Mouse (Mus musculus) left cerebral cortex, adult 18-20 months (tissue): Measurements from ENCODE around the gene Rnase4. TPM values are rescaled to one million over a fixed set of nuclear protein-coding genes. Genes with fewer than 3 reads are reported as not detected.

Experiments used
- DNase-seq, 2 experiments: peaks; one replicate each; pipeline ENCODE4 v3.0.0; 2021 to 2022; ENCODE audit warnings: low spot score in 2 of 2, mixed read lengths in 1 of 2
- total RNA-seq, 2 experiments: library from RNA; stranded (reverse); gene quantifications; 2 replicates each; pipeline ENCODE4 v1.2.3; 2021

The Rnase4 gene
- total RNA-seq, 2 experiments from 2014 or later, result 16.5 to 18.1 TPM

DNA sequence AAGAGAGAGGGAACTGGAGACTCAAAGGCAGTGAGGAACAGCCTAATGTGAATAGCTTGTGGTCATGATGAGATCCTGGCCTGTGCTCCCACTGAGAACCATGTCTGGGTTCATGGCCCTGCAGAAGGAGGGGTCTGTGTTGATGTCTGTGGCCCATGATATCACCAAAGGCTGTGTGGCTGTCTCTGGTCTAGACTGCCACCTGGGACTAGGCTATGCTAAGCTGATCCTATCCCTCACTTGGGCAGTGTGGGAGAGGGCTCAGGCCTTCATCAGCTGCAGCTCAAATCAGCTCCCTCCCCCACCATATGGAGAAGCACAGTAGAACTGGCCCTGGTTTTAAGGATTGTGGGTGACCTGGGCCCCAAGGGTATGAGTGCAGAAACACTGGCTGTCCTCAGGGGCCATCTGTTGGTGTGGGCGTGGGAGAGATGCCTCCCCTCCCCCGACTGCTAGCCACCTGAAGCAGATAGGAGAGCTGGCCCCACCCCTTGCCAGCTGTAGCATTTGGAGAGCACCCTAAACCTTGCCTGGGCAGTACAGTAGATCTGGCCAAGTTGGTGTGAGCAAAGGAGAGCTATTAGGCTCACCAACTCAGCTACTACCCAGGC, 36.9 kb downstream of the Rnase4 start:
- no peak for DNase-seq

DNA sequence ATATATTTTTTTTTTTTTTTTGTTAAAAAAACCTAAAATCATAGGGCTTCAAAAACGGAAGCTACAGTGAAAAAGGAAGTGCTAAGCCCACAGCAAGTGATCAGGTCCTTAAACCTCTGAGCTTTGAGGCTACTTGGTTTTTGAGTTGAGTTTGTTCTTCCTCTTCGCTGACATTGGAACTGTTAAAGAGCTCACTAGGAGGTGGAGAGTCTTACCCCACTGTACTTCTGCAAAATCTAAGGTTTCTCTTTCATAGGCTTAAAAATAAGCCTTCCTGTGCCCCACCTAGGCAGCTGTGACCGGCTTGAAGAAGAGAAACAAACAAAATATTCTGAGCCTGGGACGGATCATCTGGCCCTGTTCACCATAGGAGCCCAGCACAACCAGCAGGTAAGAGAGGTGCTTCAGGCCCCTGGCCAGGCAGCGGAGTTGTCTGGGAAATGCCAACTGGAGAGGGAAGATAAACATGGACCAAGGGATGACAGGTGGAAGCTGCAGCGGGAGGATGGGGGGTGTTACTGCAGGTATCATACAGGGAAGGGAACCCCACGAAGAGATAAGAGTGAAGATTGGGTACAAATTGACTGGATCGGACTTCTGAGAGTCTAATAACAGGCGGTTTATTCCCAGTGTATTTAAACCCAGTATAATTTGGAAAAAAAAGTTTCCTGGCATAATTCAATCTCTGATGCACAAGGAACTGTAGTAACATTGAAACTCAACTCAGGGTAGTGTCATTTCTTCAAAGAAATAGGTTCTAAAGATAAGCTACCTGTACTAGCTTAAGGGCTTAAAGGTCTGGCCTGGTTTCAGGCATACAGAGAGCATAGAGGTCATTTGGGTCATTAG, 38.1 kb downstream of the Rnase4 start:
- DNase-seq, result no peak

DNA sequence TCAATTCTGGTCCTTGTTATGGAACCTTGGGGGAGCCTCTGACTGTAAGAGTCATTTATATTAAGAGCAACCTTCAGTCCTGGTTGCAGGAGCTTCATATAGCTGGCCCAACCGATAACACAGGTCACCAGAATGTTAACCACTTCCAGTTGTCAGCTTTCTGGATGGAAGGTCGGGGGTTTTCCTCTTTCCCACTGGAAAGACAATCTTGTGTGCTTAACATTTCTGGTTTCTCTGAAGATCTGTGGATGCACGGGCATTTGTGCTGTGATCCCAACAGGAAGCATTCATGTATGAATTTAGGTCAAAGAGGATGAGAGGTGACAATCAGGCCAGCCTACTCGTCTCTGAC, 38.7 kb downstream of the Rnase4 start:
- no peak for DNase-seq

DNA sequence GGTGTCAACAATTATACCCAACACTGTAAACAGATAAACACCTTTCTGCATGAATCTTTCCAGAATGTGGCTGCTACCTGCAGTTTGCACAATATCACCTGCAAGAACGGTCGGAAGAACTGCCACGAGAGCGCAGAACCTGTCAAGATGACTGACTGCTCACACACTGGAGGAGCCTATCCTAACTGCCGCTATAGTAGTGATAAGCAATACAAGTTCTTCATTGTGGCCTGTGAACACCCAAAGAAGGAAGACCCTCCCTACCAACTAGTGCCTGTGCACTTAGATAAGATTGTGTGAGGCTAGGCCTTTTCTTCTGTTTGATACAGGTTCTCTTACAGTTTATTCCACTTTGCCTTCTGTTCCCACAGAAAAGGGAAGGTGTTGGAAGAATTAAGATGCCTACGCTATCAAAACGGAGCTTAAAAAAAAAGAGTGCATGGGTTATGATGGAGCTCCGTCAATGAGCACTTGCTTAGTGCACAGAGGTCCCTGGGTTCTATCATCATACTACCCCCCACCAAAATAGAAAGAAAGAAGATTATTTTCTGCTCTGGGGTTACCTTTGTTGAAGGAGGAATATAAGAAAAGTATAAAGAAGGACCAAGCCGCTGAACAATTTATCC, 39.6 kb downstream of the Rnase4 start:
- no peak for DNase-seq

DNA sequence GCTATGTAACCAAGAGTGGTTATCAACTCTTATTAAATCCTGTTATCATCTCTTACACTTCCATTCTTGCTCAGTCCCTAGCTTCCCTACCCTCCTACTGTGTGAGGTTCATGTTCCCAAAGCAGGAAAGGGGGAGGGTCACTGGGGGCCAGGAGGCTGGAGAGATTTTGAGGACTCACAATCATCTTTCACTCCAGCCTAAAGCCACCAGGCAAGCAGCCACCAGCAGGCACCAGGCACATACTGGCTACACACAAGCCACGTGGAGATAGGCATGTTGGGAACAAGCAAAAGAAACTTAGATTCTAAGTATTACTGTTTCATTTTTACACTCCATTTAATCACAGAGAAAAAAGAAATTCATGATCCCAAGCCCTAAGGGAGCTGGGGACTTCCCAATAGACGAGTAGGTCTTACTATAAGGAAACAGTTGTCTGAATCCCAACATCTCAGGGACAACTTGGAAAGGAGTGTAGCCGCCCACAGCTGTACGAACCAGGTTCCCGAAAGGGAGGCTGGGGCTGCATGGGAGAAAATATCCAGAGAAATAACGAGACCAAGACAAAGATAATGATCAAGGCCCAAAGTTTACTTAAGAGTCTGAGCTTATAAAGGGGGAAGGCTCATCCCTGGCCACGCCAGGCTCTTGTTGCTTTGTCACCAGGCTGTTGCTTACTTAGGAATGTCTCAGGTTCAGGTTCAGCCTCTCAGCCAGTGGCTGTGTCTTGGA, 40.4 kb downstream of the Rnase4 start:
- DNase-seq, result no peak

DNA sequence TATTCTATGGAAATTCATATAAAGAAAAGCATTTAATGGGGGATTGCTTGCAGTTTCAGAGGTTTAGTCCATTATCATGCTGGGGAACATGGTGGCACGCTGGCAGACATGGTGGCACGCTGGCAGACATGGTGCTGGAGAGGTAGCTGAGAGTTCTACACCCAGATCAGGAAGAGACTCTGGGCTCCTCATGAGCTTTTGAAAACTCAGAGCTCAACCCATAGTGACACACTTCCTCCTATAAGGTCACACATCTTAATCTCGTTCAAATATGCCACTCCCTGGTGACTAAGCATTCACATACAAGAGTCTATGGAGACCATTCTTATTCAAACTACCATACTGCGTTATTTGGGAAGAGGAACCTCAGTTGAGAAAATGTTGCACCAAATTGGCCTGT, 41.5 kb downstream of the Rnase4 start:
- DNase-seq, result no peak

DNA sequence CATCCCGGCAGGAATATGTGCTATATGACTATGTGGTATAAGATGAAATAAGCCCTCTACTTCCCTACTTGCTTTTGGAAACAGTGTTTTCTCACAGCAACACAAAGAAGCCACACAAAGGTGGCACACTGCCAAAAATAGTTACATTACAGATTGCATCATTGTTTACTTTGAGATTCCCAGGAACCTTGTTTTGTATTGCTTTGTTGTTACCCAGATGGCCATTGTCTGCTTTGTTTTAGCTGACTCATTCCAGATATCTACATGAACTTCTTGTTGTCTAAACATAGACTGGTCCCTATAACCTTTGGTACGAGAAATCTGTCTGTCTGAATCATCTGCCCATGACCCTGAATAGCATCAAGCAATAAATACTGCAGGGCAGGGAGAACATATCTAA, 49.5 kb downstream of the Rnase4 start:
- no peak for DNase-seq

DNA sequence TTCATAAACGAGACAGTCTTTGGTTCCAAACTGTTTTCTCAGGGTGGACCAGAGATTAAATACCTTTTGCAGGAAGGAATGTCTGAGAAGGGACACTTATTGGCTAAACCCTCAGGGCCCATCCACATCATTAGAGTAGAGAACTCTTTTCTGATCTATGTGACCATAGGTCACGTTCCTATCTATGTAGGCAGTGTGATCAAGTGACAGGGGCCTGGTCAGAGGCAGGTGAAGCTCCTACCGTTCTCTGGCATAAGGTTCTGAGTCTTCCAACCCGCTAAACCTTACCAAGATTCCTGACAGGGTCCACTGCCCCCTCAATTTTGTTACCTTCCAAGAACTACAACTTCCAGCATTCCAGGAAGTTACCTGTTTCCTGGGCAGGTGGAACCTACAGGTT, 51.2 kb downstream of the Rnase4 start:
- no peak for DNase-seq

DNA sequence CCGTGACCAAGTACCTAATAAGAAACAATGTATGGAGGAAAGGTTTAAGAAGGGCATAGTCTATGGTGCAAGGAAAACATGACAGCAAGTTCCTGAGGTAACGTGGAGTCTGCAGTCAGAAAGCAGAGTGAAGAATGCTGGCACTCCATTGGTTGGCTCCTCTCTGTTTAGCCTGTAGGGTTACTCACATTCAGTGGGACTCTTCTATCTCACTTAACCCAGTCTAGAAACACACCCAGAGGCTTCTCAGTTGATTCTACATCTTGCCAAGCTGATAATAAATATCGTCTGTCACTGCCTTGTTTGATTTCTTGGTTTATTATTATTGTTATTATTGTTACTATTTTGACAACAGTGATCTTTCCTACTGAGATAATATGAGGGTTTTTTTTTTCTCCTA, 51.7 kb downstream of the Rnase4 start:
- no peak for DNase-seq

DNA sequence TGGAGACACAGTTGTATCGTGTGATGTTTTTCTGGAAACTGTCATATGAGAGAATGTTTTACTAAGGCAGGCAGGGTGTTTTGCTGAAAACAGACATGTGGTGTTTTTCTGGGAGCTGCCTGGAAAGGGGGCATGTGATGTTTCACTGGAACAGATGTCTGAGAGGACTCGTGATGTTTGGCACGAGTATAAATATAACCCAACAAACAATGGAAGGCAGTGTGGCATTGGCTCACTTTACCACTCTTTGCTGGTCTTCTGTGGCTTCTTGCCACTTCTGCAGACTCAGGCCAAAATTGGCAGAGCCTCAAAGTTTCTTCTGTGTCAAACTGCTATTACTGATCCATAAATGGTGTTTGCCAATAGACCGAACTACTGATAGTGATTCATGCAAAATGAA, 52.4 kb downstream of the Rnase4 start:
- peak in 1 of 2 experiments; percentile 7 for DNase-seq

DNA sequence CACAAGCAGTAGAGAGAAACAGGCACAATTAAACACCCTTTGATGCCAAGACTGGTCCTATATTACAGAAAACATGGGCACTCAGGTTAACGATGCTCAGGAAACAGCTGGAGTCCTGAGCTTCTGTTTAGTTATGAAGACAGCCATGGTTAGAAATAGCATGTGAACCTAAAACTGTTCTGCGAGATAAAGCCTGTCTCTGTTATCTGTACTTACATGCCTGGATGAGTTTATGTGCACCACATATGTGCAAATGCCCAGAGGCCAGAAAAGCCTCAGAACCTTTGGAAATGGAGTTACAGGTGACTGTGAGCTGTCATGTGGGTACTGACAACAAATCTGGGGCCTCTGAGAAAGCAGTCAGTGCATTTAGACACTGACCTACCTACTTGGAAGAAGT, 53.1 kb downstream of the Rnase4 start:
- no peak for DNase-seq

DNA sequence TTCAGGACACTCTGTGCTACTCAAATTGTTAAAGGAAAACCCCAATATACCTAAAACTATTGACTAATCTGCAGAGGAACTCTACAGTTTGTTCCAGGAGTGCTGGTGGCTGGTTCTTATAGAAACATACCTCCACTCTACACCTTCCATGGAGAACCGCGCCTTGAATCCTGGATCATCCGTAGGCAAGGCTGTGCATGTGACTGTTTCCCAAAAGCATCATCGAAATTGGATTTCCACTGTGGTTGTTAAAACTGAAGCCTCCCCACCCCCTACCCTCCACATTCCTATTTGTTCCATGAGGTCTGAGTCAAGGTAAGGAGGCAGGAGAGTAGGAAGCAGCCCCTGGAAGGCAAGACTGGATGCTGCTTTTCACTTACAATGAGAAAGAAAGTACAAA, 53.6 kb downstream of the Rnase4 start:
- DNase-seq, result no peak

DNA sequence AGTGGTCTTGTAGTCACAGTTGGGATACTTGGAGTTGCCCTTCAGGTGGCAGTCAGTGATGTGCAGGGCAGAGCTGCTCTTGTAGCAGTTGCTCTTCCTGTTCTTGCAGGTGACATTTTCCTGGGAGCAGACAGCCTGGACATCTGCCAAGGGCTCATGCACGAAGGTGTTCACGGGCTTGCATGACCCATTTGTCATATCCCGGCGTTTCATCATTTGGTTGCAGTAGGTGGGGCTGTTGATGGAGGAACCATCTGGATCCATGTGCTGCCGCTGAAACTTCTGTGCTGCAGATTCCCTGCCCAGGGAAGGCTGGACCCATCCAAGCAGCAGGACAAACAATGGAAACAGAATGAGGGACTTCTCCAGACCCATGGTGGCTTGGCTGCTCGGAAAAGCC, 54.6 kb downstream of the Rnase4 start:
- no peak for DNase-seq

DNA sequence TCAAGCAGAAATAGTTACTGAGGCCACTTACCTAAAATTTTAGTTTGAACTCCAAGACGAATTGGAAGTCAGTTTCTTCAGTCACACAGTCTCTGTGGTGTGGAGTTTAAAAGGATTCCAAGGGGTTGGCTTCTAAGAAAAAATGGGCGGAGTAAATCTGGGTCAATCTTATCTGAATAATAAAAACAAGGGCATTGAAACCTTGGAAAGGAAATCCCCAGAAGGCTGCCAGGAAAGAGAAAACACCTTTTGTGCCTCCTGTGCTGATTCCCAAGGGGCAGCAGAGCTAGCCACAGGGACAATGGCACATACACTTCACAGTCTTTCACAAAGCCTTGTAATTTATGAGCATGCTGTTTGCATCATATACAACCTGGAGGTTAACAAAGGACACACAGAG, 55.8 kb downstream of the Rnase4 start, which contains the start of gene Rnase1:
TSS of gene Rnase1 (minus strand) at position 101 of the 400 bp plus-strand sequence.
- no peak for DNase-seq

DNA sequence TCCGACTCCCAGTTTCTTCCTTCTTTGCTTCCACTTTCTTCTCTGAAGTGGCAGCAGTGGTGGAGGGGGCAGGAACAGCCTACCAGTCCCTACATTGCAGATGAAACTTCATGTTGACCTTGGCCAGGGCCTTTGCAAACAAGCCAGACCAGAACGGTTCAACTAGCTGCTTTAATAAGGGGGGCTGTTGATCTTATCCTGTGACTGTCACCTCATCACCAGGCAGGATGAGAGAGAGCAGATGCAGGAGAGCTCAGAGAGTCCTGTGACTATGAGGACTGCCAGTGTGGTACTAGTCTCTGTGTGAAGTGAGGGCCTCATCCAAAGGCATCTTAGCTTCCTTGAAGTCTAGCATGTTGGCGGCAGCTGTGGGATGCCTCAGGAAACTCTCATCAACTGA, 57.1 kb downstream of the Rnase4 start:
- no peak for DNase-seq

DNA sequence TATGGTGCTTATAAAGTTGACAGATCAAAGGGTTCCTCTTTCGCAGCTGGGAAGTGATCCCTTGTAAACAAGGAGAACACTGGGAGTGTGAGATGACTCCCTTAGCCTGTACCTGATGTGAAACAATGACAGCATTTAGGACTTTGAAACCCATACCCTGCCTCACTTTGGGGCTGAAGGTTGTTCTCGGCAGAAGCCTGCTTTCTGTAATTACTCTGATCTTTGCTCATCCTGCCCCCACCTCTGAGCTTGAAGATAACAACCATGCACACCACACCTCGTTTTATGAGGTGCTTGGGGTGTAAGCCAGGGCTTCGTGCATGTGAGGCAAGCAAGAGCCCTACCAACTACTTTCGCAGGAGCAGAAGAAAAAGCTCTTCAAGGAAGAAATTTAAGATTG, 58.3 kb downstream of the Rnase4 start:
- DNase-seq, result no peak

DNA sequence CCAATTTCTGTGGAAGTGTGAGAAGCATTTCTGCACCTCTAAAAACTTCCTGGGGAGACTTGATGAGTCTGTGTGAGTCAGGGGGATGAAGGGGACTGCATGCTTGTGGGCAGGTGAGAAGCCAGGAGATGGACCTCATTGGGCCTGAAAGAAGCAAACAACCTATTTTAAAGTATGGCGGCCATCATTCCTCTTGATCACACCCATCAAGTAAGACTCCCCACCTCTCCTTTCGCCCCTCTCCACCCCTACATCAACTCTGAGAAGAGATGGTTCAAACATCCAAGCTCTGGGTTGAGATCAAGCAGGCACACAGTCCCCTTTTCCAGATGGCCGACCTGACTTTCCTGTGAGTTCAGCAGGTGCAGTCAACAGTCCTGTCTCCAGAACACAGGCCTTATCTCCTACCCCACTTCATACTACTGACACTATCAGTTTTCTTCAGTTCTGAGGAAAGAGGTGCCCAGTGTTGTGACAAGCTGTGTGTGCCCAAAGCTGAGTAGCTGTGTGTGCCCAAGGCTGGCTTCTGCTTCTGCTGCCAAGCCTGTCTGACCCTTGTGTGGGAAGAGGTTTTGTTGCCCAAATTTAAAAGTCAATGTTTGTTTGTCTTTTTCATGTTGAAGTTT, 59.4 kb downstream of the Rnase4 start:
- DNase-seq, result no peak

DNA sequence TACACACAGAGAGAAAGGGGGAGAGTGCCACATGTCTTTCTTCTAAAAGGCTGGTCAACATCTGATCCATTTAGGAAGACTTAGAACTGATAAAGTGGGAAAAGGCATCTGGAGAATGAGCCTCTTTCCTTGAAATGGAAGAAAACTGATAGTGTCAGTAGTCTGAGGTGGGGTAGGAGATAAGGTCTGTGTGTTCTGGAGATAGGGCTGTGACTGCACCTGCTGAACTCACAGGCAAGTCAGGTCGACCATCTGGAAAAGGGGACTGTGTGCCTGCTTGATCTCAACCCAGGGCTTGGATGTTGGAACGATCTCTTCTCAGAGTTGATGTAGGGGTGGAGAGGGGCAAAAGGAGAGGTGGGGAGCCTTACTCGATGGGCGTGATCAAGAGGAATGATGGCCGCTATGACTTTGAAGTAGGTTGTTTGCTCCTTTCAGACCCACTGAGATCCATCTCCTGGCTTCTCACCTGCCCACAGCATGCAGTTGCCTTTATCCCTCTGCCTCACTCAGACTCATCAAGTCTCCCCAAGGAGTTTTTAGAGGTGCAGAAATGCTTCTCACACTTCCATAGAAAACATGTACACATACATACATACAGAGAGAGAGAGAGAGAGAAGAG, 61.5 kb downstream of the Rnase4 start:
- no peak for DNase-seq
